Mouse (Mus musculus) megakaryocyte progenitor cell, adult 5-6 weeks (primary cell): ENCODE measurements around the gene Rab23. TPM values are rescaled to one million over a fixed set of nuclear protein-coding genes. Genes with fewer than 3 reads are reported as not detected.

ENCODE experiments used
- ATAC-seq: replicated peaks from 2 replicates; pipeline ENCODE4 v1.8.0; 2016; ENCODE audit warnings: mild to moderate bottlenecking, moderate TSS enrichment, inconsistent platforms; ENCODE audit not compliant: poor library complexity
- total RNA-seq, 2 experiments: library from RNA; stranded (forward) in 1 of 2; stranded (reverse) in 1 of 2; fragments of 157-497, 149-512 nt in 1 of 2; fragments of 200-1000 nt in 1 of 2; gene quantifications; 2 replicates each; pipeline versions ENCODE4 v1.2.3 to v1.2.4; 2015 to 2017

The Rab23 gene
- total RNA-seq (2015): 3.3 and 7.1 TPM in 2 replicates
- total RNA-seq (2017): 1.1 and 3.0 TPM in 2 replicates

DNA sequence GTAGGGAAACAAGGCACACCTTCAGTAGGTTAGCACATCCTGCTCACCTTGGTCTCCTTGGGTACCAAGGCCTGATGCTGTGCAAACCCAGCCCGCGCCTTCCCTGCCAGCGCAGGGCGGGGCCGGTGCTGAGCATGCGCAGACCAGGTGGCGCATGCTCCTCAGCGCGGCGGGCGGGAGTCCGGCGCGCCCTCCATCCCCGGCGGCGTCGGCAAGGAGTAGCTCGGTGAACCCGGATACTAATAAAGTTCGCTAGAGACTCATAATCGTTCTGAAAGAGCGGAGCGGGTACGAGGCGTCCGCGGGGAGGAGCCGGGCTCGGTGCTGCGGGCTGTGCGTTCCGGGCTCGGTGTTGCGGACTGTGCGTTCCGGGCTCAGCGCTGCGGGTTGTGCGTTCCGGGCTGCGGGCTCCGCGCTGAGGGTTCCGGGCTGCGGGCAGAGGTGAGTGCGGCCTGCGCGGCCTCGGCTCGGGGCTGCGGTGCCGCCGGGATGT is at the start of gene Rab23:
Gene Rab23 (plus strand): TSS at position 155 of the 493 bp plus-strand sequence.
- peak; percentile 87 for ATAC-seq

DNA sequence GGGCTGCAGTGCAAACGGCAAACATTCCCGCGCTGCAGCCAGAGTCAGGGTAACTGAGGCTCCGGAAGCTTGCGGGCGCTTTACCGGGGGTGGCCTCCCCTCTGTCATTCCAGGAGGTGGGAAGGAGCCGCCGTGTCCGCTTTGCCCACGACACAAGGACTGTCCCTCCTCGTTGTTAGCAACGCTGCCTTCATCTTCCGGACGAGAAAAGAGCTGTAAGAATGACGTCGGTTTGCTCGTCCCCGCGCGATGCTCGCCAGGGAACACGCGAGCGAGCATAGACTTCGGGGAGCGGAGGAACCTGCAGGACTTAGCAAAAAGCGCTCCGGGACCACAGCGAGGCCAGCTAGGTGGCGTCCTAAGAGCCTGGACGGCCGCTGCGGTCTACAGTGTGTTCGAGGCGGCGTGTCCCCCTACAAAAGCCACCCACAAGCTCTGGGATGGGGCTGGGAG is 49.5 kb upstream of the Rab23 start:
- ATAC-seq: peak; percentile 70

DNA sequence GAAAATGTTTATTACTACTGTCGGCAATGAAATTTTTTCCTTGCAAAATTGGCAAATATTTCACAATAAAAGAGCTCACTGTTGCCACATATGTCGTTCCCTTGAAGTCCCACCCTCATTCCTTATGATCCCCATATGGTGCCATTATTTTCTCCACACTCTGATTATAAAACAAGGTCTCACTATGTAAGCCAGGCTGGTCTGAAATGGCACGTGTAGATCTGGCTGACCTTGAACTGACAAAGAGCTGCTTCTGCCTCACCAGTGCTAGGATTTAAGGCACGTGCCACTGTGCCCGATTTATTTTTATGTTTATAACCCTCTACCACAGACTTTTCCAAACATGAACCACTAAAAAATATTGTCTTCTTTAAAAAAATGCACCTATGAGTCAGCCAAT is 48.2 kb upstream of the Rab23 start:
- ATAC-seq: no peak

DNA sequence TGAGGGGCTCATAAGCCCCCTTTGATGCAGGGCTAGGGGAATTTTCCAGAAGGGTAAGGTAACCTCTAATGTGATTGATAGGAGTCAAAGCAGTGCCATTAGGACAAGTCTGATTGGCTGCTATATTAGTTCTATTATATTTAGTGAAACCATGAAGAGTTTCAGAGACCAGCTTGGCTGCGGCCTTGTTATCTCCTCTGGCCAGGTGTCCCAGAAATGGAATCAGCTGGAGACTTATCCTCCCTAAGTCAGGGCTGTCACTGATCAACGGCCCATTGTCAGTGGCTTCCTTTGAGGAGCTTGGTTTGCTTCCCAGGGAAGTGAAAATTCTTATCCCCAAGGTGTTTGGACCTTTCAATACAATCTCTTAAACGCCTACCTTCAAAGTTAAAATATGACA is 47.6 kb upstream of the Rab23 start:
- peak; percentile 38 for ATAC-seq

DNA sequence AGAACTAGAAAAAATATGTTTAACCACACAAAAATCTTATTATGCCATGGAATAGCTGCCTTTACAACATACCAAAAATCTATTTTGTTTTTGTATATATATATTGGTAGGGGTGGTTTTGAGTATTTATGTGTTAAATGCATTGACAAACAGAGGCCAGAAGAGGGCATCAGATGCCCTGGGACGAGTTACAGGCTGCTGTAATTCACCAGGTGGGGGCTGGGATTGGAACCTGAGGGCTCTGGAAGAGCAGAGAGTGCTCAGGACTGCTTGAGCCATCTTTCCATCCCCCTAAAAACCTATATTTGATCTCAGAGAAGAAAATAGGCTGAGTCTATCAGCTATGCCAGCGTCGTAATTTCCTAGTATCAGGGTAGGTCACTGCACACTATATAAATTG is 47.2 kb upstream of the Rab23 start:
- peak; percentile 49 for ATAC-seq

DNA sequence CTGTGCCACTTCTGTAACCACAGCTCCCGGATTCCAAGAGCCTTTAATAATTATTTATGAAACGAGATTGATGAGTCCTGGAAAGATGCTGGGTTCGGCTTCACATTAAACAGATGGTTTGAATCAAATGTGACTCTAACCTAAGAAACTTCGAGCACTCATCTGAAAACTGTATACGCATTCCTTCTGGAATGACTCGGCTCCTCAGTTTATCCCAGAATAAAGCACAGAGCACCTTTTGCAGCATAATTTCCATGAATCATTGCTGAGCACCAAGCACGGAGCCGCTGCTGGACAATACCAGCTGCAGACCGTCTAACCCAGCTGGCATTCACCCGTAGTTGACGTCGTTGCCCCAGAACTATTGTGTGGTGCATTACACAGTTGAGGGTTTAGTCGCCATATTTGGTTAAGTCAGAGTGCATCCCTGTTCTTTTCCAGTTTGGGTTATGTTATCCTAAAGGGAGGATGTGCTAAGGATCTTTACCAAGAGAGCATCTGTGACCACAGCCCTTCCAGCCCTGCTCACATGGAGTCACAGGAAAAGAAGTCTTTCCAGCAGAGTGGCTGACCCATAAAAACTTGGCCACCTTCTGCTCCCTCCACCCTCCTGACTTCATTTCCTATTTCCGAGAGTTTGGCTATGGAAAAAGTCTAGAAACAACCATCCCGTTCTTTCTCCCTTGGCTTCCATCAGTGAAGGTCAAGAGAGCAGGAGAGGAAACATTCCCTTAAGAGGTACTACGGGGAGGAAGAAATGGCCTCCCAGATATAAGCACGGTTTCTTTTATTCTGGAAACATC is 46.3 kb upstream of the Rab23 start:
- ATAC-seq: no peak

DNA sequence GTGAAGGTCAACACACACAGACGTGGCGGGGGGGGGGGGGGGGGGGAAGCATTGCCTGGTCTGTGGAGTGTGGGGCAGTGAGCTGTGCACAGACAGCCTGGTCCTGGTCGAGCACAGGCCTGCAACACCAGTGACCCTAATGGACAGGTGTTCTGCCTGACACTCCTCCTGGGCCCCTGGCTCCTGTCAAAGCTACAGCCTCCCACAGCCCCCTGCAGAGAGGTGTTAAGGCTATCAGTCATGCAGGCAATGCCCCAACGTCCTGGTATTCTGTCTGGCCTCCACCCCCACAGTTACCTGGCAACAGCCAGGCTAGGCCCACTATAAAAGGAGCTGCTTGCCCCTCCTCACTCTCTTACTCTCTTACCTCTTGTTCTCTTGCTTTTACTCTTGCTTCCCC is 39.3 kb upstream of the Rab23 start:
- no peak for ATAC-seq

DNA sequence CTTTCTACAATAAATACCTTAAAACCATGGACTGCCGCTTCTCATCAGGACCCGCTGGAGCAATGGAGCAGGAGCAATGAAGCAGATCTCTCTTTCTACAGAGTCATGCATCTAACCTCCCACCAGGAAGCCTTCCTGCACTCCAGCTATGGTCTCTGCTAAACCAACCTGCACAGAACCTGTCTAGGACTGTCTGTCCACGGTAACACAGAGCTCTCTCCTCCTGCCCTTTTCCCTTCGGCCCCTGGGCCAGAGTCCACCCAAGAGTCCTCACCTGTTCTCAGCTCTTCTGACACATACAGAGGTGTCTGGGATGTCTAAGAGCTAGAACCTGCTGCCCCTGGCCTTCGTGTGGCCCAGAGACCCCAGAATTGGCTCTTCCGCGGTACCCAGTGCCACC is 38.8 kb upstream of the Rab23 start:
- no peak for ATAC-seq

DNA sequence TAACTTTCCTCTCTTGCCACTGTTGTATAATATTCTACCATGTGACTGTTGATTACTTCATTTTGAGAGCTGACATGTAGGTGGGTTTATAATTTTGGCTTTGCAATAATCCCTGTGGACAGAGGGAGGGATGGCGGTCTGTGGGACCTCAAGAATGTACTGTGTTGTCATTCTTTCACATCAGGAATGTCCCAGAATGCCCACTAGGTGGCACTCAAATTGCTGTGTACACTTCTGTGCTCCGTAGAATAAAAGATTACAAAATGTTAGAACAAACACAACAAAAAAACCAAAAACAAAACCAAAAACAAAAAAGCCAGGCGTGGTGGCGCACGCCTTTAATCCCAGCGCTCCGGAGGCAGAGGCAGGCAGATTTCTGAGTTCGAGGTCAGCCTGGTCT is 35.2 kb upstream of the Rab23 start:
- peak; percentile 97 for ATAC-seq

DNA sequence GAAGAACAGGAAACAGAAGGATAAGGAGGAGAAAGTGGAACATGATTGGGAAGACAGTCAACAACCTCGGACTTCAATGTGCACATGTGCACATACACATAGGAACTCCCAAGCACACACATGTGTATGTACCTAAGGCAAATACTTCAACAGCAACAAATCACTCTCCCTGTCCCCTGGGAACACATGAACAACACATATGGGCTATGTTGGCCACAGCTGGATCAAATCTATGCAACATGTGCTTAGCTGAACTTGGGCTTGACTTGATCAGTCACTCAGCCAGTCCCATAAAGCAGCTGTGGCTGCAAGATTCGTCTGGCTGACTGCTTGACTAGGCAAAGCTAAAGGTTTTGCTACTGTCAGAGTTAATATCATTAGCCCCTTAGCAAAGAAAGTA is 30.9 kb upstream of the Rab23 start:
- ATAC-seq: no peak

DNA sequence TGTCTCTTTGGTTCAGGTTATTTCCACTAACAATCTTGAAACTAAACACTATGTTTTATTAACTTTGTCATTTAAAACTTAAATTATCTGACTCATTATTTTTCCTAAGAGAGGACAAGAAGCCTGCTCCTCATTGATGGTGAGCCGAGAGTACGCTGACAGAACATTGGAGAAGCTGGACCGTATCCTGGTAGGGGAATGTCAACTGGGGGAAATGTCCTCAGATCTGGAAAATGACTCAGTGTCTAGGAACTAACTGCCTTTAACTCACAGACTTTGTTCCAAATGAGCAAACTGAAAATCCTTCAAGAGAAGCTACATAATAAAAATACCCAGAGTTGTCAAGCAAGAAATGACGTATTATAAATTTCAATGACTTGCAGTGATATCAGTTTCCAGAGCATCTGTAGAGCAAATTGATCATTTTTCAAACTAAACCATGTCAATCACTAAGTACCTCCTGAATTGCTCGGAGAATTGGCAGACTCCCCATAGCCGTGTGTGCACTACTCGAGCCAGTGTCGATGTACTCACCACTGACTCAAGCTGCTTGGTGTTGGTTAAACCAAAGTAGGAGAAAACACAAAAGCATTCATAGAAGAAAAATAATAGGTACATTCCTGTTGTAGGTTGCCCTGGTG is 30.1 kb upstream of the Rab23 start:
- no peak for ATAC-seq

DNA sequence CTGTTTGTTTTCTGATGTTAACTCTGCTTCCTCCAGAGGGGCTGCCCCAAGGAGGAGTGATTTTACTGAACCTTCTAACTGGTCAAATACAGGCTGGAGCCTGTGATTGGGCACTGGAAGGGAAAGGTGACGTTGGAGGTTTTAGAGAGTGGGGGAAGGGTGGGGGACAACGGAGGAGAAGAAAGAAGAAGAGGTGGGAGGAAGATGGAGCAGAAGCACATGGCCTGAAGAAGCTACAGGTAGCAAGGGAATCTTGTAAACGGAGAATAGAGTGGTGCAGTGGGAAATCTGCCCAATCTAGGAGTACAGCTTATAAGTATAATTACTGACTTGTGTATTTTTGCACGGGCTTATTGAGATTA is 29.6 kb upstream of the Rab23 start:
- ATAC-seq: no peak

DNA sequence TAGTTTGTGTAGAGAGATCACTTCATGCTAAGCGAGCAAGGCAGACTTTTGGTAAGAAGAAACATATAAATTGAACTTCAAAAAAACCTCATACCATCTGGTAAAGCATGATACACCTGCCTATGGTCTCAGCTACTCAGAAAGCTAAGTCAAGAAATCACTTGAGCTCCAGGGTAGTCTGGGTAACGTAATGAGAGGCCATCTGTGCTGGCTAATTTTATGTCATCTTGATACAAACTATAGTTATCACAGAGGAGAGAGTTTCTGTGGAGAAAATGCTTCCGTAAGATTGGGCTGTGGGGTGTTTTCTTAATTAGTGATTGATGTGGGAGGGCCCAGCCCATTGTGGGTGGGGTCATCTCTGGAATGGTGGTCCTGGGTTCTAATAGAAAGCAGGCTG is 25.8 kb upstream of the Rab23 start:
- ATAC-seq: no peak

DNA sequence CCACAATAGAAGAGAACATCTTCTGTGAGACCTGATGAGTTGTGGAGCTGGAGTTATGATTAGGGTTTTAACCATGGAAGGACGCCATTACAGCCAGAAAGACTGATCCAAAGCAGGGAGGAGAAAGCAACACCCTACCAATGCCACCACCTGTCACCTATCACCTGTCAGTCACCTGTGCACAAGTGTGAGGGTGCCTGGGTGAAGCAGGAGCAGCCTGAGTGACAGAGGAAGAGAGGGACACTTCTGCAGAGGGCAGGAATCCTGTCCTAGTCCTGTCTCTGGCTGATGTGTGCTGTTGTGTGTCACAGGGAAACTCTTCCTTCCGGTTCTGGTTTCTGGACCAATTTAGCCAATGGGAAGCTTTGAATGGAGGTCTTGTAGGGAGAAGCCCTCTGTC is 23.7 kb upstream of the Rab23 start:
- no peak for ATAC-seq

DNA sequence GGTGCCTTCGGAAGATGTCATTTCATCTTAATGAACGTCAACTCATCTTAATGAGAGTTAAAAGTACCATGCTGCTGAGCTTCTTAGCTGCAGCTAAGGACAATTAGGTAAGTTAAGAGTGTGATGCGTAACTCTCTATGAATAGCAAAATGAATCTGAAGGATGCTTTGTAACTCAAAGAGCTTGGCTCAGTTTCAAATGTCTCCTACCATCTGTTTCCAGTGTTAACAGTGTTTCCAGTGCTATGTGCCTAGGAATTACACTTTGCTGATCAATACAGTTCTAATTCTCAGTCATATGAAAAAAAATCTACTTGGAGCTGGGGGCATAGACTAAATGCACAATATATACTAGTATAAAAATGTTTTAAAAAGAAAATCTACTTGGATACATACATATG is 18.4 kb upstream of the Rab23 start:
- no peak for ATAC-seq

DNA sequence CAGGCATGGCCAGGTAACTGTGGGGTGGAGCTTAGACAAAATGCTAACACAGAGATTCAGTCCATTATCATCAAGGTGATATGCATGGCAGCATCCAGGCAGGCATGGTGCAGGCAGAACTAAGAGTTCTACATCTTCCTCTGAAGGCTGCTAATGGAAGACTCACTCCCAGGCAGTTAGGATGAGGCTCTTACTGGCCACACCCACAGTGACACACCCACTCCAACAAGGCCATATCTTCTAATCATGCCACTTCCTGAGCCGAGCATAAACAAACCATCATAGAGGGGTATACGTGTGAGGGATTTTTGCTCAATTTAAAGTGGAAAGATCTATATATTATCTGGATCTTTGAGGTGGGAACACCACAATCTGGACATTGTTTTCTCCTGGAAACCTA is 10.1 kb upstream of the Rab23 start:
- ATAC-seq: peak; percentile 44; the same call in 1 of the 2 replicates

DNA sequence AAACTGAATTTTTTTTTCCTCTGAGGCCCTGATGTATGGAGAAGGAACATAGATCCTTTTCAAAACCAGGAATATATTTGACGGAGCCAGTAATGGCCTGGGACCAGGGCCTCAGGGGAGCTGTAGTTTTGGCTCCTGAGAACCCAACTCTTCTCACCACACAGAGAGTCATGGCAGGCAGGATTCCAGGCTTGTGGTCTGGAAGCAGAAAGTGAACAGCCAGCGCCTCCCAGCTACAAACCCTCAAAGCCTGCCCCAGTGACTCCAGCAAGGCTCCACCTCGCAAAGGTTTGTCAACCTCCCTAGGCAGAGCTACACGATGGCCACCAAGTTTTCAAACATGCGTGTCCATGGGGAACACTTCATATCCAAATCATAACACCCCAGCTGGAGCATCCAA is 7.7 kb upstream of the Rab23 start:
- no peak for ATAC-seq

DNA sequence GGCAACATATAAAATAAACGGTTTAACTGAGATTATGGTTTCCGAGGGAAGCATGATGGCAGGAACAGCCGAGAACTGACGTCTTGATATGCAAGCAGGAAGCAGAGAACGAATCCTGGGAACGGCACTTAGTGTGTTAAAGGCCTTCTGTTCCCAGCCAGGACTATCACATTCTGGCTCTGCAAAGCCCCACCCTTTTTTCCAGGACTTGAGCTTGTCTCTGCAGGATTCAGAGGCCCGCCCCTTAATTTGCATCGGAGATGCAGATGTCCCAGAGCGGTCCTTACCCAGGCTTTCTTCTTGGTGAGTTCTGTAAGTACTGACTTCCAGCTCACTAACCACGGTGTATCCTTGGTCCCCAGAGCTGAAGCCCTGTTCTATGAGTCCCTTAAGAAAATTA is 4.9 kb upstream of the Rab23 start:
- no peak for ATAC-seq

DNA sequence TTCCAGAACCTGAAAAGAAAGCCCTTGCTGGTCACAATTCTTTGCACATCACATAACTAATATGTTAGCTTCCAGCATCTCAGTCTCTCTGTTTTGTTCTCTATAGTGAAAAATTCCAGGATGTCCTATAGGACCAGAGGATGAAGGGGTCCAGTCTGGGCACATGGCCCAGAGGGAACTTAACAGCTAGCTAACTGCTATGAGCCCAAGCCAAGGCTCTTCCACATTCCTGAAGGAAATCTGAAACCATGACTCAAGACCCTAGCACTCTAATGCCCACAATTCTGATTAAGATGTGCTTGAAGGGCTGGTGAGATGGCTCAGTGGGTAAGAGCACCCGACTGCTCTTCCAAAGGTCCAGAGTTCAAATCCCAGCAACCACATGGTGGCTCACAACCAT is 2.1 kb upstream of the Rab23 start:
- no peak for ATAC-seq

DNA sequence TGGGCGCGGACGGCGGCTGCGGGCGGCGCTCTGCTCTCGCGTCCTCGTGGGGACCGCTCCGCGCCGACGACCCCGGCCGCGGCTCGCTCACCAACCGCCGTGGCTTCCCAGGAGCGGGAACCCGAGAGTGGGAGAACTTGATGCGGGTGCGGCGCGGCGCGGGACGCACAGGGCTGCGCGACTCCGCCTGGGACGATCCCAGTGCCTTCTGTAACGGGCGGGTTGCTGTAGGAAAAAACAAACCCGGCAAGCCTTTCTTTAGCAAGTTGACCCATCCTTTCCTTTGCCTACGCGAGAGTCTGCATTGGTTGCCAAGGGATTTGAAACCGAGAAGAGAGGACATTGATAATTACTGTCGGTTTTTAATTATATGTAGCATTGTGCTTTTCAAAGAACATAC is 544 bp downstream of the Rab23 start:
- ATAC-seq: no peak; the same call in 1 of the 2 replicates

DNA sequence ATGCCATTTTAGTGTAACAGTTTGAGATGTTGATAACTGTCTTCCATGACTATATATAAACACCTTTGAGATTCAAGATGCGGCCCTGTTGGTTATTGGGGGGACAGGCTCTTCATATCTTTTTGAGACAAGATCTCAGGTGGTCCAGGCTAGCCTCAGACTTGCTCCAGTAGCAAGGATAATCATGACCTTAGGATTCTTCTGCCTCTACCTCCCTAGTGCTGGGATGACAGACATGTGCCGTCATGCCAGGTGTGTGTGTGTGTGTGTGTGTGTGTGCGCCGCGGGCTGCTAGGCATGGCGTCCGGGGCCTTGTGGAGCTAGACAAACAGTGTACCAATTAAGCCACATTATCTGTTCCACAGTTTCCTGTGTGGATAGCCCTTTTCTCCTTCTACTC is 1.3 kb downstream of the Rab23 start:
- no peak for ATAC-seq

DNA sequence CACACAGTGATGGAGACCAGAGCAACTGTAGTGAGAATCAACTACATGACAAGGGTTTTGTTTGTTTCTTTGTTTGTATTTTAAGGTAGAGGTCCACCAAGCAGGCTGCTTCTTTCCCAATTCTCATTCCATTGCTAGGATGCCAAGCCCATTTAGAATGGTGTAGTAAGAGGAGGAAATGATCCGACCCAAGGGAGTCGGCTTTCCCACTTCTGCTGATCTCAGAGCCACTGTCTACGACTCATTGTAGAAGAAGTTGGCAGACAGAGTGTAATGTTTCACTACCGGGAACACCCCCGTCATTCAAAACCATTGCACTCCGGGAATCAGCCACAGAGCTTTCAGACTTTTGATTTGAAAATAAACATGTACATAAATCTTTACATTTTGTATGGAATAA is 4.8 kb downstream of the Rab23 start:
- no peak for ATAC-seq
